Mouse (Mus musculus) forebrain, embryonic 16.5 days (tissue): Measurements from ENCODE around the gene Gm17651. TPM values are rescaled to one million over a fixed set of nuclear protein-coding genes. Genes with fewer than 3 reads are reported as not detected.
A peak's percentile ranks its signal among the peaks of the same experiment; 100 is the strongest.

Source experiments
- ATAC-seq: fragments of 200-750 bp; cut with Nextera tagmentation; 2 replicates; pipeline ENCODE4 v1.8.0; 2017; ENCODE audit warnings: mild to moderate bottlenecking, moderate library complexity
- H3K27ac ChIP-seq: fragments of 300-500 bp; sonication (generic); 2 replicates; pipeline ENCODE4 v1.5.1; 2014; ENCODE audit warnings: low read length, control low read depth
- H3K27me3 ChIP-seq: fragments of 300-500 bp; sonication (generic); replicated peaks from 2 replicates; pipeline ENCODE4 v1.6.1; 2014; ENCODE audit warnings: low read length; ENCODE audit not compliant: control insufficient read depth, insufficient read depth
- H3K36me3 ChIP-seq: fragments of 300-500 bp; sonication (generic); 2 replicates; pipeline ENCODE4 v1.6.1; 2014; ENCODE audit not compliant: control insufficient read depth, insufficient read depth
- H3K4me1 ChIP-seq: fragments of 300-500 bp; sonication (generic); replicated peaks from 2 replicates; pipeline ENCODE4 v1.6.1; 2014; ENCODE audit warnings: low read length; ENCODE audit not compliant: control insufficient read depth, insufficient read depth
- H3K4me2 ChIP-seq: fragments of 300-500 bp; sonication (generic); 2 replicates; pipeline ENCODE4 v1.6.1; 2014; ENCODE audit warnings: mild to moderate bottlenecking, low read length, control low read depth
- H3K4me3 ChIP-seq: fragments of 300-500 bp; sonication (generic); replicated peaks from 2 replicates; pipeline ENCODE4 v1.5.1; 2014; ENCODE audit warnings: mild to moderate bottlenecking, low read length, control low read depth
- H3K9ac ChIP-seq: fragments of 300-500 bp; sonication (generic); replicated peaks from 2 replicates; pipeline ENCODE4 v1.6.1; 2014; ENCODE audit warnings: low read depth, low read length, control low read depth
- H3K9me3 ChIP-seq: fragments of 300-500 bp; sonication (generic); 2 replicates; pipeline ENCODE4 v1.6.1; 2016; ENCODE audit warnings: low read length; ENCODE audit not compliant: control insufficient read depth
- WGBS: fragments of 180-500 bp; shearing (Covaris S2); extraction: QIAGEN DNeasy Blood & Tissue Kit; methylation state at CpG from one replicate; pipeline ENCODE4 v1.1.7; 2014; 5-methylcytosine and 5-hydroxymethylcytosine counted together
- polyA plus RNA-seq: library from polyadenylated mRNA; unstranded; fragments of >200 nt; fragmentation: Nextera tagmentation; extraction: Ambion mirVana; gene quantifications from 2 replicates; pipeline ENCODE4 v1.2.1, GENCODE M21; 2015

Gene Gm17651
- polyA plus RNA-seq, 1 experiment from 2014 or later = not detected

DNA sequence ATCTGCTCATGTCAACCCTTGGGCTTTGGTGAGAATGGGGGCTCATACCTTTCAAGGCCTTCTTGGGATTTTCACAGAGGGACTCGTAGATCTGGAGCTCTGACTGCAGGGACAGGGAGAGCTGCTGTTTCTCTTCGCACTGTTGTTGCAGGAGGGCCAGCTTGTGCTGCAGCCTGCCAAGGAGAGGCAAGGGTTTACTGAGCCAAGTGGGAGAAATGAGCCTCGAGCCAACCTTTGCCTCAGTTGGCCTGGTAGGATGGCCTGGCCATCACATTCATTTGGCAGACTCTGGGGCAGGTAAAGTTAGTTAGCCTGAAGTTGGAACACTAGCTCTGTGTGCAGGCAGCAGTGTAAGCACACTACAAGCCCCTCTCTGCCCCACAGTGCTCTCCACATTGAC lies 24.6 kb upstream of the Gm17651 start:
- WGBS = 59% methylated on average over 3 of the region's 3 CpGs
- Histone ChIP-seq H3K4me3 (no peak overlapping the region), H3K4me2 (no peak overlapping the region), H3K27me3 (no peaks in the 10 kb centered on the region), H3K4me1 (no peaks in the 10 kb centered on the region), H3K27ac (no peak overlapping the region), H3K9me3 (no peaks in the 10 kb centered on the region), H3K36me3 (peaks cover 2% of the 10 kb centered on the region; the same call in 1 of the 2 replicates), H3K9ac (no peak overlapping the region)
- ATAC-seq = no peak

DNA sequence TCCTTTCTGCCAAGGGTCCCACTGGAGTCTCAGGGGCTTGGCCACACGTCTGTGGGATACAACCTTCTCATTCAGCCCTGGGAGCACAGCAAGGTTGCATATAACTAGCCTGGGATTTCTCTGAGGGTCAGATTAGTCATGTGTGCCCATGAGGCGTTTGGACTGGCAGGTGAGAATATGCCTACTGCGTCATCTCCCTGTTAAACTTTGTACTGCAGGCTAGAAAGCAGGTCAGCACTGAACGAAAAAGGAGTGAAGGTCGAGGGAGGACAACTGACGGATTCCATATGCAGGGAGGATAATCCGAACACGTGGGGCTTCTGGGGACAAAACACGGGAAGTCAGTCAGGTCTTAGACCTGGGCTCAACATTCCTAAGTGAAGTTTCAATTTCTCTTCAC lies 22.8 kb upstream of the Gm17651 start:
- no peak overlapping the region for H3K27ac ChIP-seq
- no peaks in the 10 kb centered on the region for H3K27me3 ChIP-seq
- no peak overlapping the region for H3K9ac ChIP-seq
- WGBS = 80% methylated on average over 9 of the region's 9 CpGs
- H3K4me1 ChIP-seq = no peaks in the 10 kb centered on the region
- no peak overlapping the region for H3K4me3 ChIP-seq
- ATAC-seq = no peak
- no peak overlapping the region for H3K4me2 ChIP-seq
- H3K36me3 ChIP-seq = peaks cover 2% of the 10 kb centered on the region
- no peaks in the 10 kb centered on the region for H3K9me3 ChIP-seq

DNA sequence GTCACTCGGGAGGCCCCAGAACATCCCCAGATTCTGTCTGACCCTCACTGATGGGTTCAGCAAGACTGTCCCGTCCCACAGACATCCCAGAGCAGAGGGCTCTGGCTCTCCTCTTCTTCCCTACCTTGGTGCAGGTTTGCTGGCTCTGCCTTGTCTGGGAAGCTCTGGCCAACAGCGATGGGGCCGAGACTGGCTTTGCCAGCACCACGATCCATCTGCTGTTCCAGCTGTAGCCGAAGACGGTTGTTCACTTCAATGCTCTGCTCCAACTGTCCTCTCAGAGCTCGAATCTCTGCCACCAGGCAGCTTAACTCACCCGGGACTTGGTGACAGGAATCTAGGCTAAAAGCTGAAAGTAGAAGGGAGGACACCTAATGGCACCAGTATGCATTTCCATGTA lies 22.4 kb upstream of the Gm17651 start:
- 86% methylated on average over 9 of the region's 9 CpGs for WGBS
- Histone ChIP-seq H3K36me3 (peaks cover 2% of the 10 kb centered on the region), H3K4me1 (peaks cover under 1% of the 10 kb centered on the region), H3K4me2 (no peak overlapping the region), H3K9me3 (no peaks in the 10 kb centered on the region), H3K27me3 (no peaks in the 10 kb centered on the region), H3K9ac (no peak overlapping the region), H3K4me3 (no peak overlapping the region), H3K27ac (no peak overlapping the region)
- ATAC-seq = no peak

DNA sequence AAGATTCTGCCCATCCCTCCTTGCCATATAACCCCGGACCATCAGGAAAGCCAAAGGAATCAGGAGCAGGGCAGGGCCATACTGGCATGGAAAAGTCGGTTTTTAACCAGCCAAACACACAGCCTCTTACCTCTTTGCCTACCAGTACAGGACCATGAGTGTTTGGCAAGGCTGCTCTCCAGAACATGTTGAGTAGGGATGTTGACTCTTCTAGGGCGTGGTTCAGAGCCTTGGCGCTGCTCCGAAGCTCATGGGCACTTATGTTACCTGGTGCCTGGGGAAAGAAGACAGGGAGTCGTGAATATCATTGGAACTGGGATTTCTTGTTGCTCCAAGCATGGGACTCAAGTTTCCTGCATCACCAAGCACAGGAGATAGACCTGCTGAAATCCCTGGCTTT lies 19.3 kb upstream of the Gm17651 start:
- WGBS = 89% methylated on average over 6 of the region's 6 CpGs
- no peak overlapping the region for H3K9ac ChIP-seq
- no peak overlapping the region for H3K27ac ChIP-seq
- H3K9me3 ChIP-seq = no peaks in the 10 kb centered on the region
- H3K4me3 ChIP-seq = no peak overlapping the region
- peaks cover 2% of the 10 kb centered on the region for H3K36me3 ChIP-seq
- ATAC-seq = no peak
- no peaks in the 10 kb centered on the region for H3K27me3 ChIP-seq
- H3K4me2 ChIP-seq = no peak overlapping the region
- H3K4me1 ChIP-seq = peaks cover 5% of the 10 kb centered on the region

DNA sequence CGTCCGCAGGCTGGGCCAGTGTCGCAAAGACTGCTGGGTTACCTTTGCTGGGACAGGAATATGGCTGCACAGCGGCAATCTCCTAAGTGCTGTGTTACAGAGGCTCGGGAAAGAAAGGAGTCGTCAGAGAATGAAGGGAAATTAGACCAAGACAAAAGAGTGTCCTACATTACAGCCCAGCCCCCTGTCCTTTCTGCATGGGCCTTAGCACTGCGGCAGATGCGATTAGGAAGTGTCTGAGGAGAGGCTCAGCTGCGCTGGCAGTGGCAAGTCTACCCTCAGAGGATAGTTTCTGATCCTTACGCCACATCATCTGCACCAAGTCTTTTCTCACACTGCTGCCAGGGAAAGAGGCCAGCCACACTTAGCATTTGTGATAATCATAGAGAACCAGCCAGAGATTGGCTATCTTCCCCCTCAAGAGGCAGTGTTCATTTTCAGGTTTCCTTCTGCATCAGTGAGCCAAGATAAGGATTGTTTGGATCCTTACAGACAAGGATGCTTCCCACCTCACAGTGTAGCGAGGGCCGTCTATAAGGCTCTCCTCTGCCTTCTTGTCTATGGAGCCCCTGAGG lies 17.0 kb upstream of the Gm17651 start:
- Histone ChIP-seq H3K4me3 (no peak overlapping the region), H3K9me3 (no peaks in the 10 kb centered on the region), H3K4me2 (no peak overlapping the region), H3K27me3 (no peaks in the 10 kb centered on the region), H3K4me1 (peaks cover 5% of the 10 kb centered on the region), H3K27ac (no peak overlapping the region), H3K36me3 (no peaks in the 10 kb centered on the region; the same call in none of the 2 replicates), H3K9ac (no peak overlapping the region)
- WGBS = 41% methylated on average over 12 of the region's 12 CpGs
- ATAC-seq = peak; percentile 49

DNA sequence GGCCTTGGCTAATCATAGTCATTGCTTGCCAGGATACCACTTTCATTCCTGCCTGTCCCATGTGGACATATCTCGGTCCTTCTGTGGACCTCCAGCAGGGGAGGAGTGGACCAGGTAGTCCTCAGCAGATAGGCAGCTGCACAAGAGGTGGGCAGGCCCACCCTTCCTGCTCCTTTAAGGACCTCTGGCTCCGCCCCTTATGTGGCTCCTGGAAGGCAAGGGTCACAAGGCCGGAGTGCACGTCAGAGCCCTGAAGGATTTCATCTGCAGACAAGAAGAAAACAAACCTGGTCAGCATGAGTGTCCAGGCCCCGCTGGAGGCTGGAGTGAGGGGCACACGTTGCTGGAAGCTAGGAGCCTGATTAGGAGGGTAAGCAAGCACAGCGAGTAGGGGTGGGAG lies 16.1 kb upstream of the Gm17651 start:
- no peak for ATAC-seq
- H3K4me3 ChIP-seq = no peak overlapping the region
- H3K9me3 ChIP-seq = no peaks in the 10 kb centered on the region
- H3K9ac ChIP-seq = no peak overlapping the region
- H3K27me3 ChIP-seq = no peaks in the 10 kb centered on the region
- no peaks in the 10 kb centered on the region; the same call in none of the 2 replicates for H3K36me3 ChIP-seq
- peaks cover 5% of the 10 kb centered on the region for H3K4me1 ChIP-seq
- no peak overlapping the region for H3K4me2 ChIP-seq
- H3K27ac ChIP-seq = no peak overlapping the region
- WGBS = 72% methylated on average over 7 of the region's 7 CpGs

DNA sequence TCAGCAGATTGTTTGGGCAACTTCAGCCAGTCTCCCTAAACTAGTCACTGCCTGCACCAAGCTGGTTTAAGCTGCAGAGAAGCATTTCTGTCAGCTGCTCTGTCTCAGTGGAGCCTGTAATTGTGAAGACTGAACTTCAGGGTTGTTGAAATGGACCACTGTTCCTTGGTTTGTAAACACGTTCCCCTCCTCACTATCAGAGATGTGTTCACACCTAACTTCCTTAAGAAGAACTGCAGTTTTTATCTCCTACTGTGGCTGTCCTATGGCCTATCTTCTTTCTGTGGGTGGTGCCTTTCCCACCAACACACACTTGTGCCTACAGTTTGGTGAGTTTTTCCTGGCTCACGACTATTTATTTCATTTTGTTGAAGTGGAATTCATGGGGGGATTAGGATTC lies 14.8 kb upstream of the Gm17651 start:
- H3K27ac ChIP-seq = no peak overlapping the region
- no peak overlapping the region for H3K4me3 ChIP-seq
- 89% methylated on average over 2 of the region's 2 CpGs for WGBS
- no peak overlapping the region for H3K4me2 ChIP-seq
- ATAC-seq = no peak
- H3K9me3 ChIP-seq = no peaks in the 10 kb centered on the region
- H3K4me1 ChIP-seq = peaks cover 5% of the 10 kb centered on the region
- no peaks in the 10 kb centered on the region; the same call in none of the 2 replicates for H3K36me3 ChIP-seq
- peaks cover 4% of the 10 kb centered on the region; the same call in 1 of the 2 replicates for H3K27me3 ChIP-seq
- H3K9ac ChIP-seq = no peak overlapping the region

DNA sequence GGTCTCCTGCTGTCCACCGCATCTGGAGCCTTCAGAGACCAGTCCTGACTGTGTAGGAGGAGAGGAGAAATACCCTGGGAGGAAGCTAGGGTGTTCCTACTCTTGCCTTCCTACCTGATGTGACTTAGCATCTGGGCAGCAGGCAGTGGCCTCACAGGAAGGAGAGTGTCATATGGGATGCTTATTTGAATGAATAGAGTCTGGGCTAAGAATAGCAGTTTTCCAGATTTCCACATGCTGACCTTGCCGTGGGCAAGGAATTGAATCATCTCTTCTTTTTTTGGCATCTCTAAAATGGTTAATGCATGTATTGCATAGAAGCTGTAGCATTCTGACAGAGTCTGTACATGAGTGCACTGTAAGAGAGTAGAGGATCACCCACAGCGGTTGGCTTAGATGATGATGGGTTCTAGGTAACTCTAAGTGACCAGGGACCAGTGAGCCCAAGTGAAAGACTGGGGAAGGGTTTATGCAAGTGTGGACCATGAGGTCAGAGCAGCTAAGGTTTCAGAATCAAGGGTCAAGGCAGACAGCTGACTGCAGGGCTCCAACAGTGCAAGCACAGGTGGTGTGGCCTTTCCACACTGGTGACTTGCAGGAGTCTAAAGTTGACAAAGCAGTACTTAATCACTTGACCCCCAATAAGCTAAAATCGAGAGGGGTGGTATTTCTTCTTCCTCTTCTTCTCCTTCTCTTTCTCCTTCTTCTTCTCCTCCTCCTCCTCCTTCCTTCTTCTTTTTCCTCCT lies 12.1 kb upstream of the Gm17651 start:
- H3K27me3 ChIP-seq = peaks cover 6% of the 10 kb centered on the region
- no peaks in the 10 kb centered on the region for H3K9me3 ChIP-seq
- H3K36me3 ChIP-seq = no peaks in the 10 kb centered on the region; the same call in 1 of the 2 replicates
- no peak overlapping the region for H3K4me2 ChIP-seq
- H3K27ac ChIP-seq = no peak overlapping the region
- H3K4me1 ChIP-seq = peaks cover 5% of the 10 kb centered on the region
- no peak overlapping the region for H3K4me3 ChIP-seq
- 82% methylated on average over 4 of the region's 4 CpGs for WGBS
- H3K9ac ChIP-seq = no peak overlapping the region
- ATAC-seq = no peak

DNA sequence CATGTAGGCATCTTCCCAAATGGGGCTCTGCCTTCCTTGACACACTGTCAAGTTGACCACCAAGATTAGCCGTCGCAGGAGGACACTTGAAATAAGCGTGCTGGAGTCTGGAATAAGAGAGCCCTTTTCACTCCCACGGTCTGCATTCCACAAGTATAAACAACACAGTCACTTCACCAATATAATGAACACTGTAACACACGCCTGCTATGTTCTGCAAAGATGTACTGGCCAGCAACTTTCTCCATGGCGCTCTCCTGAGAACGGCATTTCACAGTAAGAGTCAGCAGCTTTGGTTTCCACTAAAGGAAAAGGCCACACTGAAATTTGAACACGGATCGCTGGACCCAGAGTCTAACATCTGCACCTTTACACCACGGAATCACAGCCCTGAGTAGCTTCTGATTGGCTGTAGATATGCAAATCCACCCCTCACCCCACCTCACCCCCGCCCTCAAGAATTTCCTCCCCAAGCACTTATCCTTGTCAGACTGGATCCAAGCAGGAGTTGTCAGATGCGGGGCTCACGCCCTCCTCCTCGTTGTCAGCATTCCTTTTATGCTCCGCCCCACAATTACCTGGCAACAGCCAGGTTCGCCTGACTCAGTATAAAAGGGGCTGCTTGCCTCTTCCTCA lies 9.2 kb upstream of the Gm17651 start:
- Histone ChIP-seq H3K27me3 (peaks cover 6% of the 10 kb centered on the region), H3K36me3 (no peaks in the 10 kb centered on the region), H3K4me3 (no peak overlapping the region), H3K9ac (no peak overlapping the region), H3K4me2 (0 out of 2 replicates have a peak overlapping the region, but pooled peaks have one; percentile 4), H3K9me3 (no peaks in the 10 kb centered on the region), H3K27ac (no peak overlapping the region), H3K4me1 (peaks cover 11% of the 10 kb centered on the region)
- ATAC-seq = peak; percentile 21; the same call in 1 of the 2 replicates
- WGBS = 4% methylated on average over 16 of the region's 16 CpGs
